Mouse (Mus musculus) C2C12 (cell line): ENCODE measurements at regions not wholly inside any gene's neighbourhood (a gene's known extent, or its start where the extent isn't known, plus 50 kb on each side); places are given as distances from the start of the nearest gene placed in this dataset.

Source experiments
- CTCF ChIP-seq: IDR thresholded peaks from one replicate; pipeline ENCODE4 v1.5.1; 2011; ENCODE audit not compliant: control insufficient read depth, insufficient read depth, insufficient read length
- MYOD1 ChIP-seq: IDR thresholded peaks from one replicate; pipeline ENCODE4 v1.6.1; 2011; ENCODE audit warnings: low read depth; ENCODE audit not compliant: control insufficient read depth, insufficient read length

GRCm38 (mm10) chr5:74924031-74924533, 120.5 kb downstream of the Chic2 start:
- TF ChIP-seq CTCF: no peak
- TF ChIP-seq MYOD1: no peak
